Mouse (Mus musculus) hindbrain, embryonic 12.5 days (tissue): ENCODE data around the gene Rsph9. TPM values are rescaled to one million over a fixed set of nuclear protein-coding genes. Genes with fewer than 3 reads are reported as not detected.
A peak's percentile ranks its signal among the peaks of the same experiment; 100 is the strongest.

Experiments
- ATAC-seq: fragments of 200-750 bp; cut with Nextera tagmentation; 2 replicates; pipeline ENCODE4 v1.8.0; 2017; ENCODE audit warnings: moderate TSS enrichment; ENCODE audit not compliant: low FRiP score
- H3K27ac ChIP-seq: fragments of 300-500 bp; sonication (generic); 2 replicates; pipeline ENCODE4 v1.5.1; 2016; ENCODE audit warnings: mild to moderate bottlenecking
- H3K27me3 ChIP-seq: fragments of 300-500 bp; sonication (generic); 2 replicates; pipeline ENCODE4 v1.6.1; 2016; ENCODE audit warnings: mild to moderate bottlenecking
- H3K36me3 ChIP-seq: fragments of 300-500 bp; sonication (generic); 2 replicates; pipeline ENCODE4 v1.6.1; 2016; ENCODE audit warnings: mild to moderate bottlenecking
- H3K4me1 ChIP-seq: fragments of 300-500 bp; sonication (generic); 2 replicates; pipeline ENCODE4 v1.6.1; 2016
- H3K4me2 ChIP-seq: fragments of 300-500 bp; sonication (generic); replicated peaks from 2 replicates; pipeline ENCODE4 v1.6.1; 2016; ENCODE audit warnings: mild to moderate bottlenecking
- H3K4me3 ChIP-seq: fragments of 300-500 bp; sonication (generic); 2 replicates; pipeline ENCODE4 v1.5.1; 2016; ENCODE audit warnings: mild to moderate bottlenecking
- H3K9ac ChIP-seq: fragments of 300-500 bp; sonication (generic); 2 replicates; pipeline ENCODE4 v1.6.1; 2016; ENCODE audit warnings: mild to moderate bottlenecking, moderate library complexity
- H3K9me3 ChIP-seq: fragments of 300-500 bp; sonication (generic); replicated peaks from 2 replicates; pipeline ENCODE4 v1.6.1; 2016; ENCODE audit warnings: mild to moderate bottlenecking
- WGBS: fragments of 180-500 bp; shearing (Covaris S2); methylation state at CpG from one replicate; pipeline ENCODE4 v1.1.7; 2016; 5-methylcytosine and 5-hydroxymethylcytosine counted together
- polyA plus RNA-seq: library from polyadenylated mRNA; unstranded; fragments of >200 nt; fragmentation: Nextera tagmentation; extraction: Ambion mirVana; gene quantifications from 2 replicates; pipeline ENCODE4 v1.2.1, GENCODE M21; 2016

The Rsph9 gene
- polyA plus RNA-seq, 1 experiment from 2014 or later, result 21.5 TPM

GRCm38 (mm10) chr17:46084091-46084501, 59.9 kb downstream of the Rsph9 start:
- Histone ChIP-seq H3K36me3 (no peaks in the 10 kb centered on the region), H3K4me3 (peak overlapping the region; percentile 11; the same call in 1 of the 2 replicates), H3K4me2 (peak overlapping the region; percentile 41), H3K9me3 (no peaks in the 10 kb centered on the region), H3K27ac (peak overlapping the region; percentile 73), H3K27me3 (no peaks in the 10 kb centered on the region), H3K9ac (0 out of 2 replicates have a peak overlapping the region, but pooled peaks have one; percentile 4), H3K4me1 (peaks cover 40% of the 10 kb centered on the region)
- 16% methylated on average over 10 of the region's 10 CpGs for WGBS
- ATAC-seq, result peak; percentile 80

- ATAC-seq, result no peak
- H3K4me3 ChIP-seq, result no peak overlapping the region
- no peak overlapping the region for H3K4me2 ChIP-seq
- no peaks in the 10 kb centered on the region for H3K27me3 ChIP-seq
- H3K9ac ChIP-seq, result no peak overlapping the region
- H3K27ac ChIP-seq, result peak overlapping the region; percentile 73; the same call in 1 of the 2 replicates
- 0 out of 2 replicates have a peak, but pooled peaks cover 3% of the 10 kb centered on the region for H3K9me3 ChIP-seq
- WGBS, result 85% methylated on average over 3 of the region's 3 CpGs
- peaks cover 40% of the 10 kb centered on the region for H3K4me1 ChIP-seq
- no peaks in the 10 kb centered on the region for H3K36me3 ChIP-seq
These were observed 60.6 kb downstream of the Rsph9 start for GRCm38 (mm10) chr17:46083381-46083780.

GRCm38 (mm10) chr17:46081657-46082056, 62.4 kb downstream of the Rsph9 start:
- 0 out of 2 replicates have a peak, but pooled peaks cover 3% of the 10 kb centered on the region for H3K9me3 ChIP-seq
- H3K27ac ChIP-seq, result no peak overlapping the region
- H3K36me3 ChIP-seq, result no peaks in the 10 kb centered on the region
- no peak overlapping the region for H3K4me3 ChIP-seq
- no peak overlapping the region for H3K9ac ChIP-seq
- no peak overlapping the region for H3K4me2 ChIP-seq
- no peak for ATAC-seq
- peaks cover 39% of the 10 kb centered on the region for H3K4me1 ChIP-seq
- WGBS, result 73% methylated on average over 6 of the region's 7 CpGs
- no peaks in the 10 kb centered on the region for H3K27me3 ChIP-seq

GRCm38 (mm10) chr17:46081042-46081441, 63.0 kb downstream of the Rsph9 start:
- peaks cover 34% of the 10 kb centered on the region for H3K4me1 ChIP-seq
- no peaks in the 10 kb centered on the region for H3K27me3 ChIP-seq
- H3K9ac ChIP-seq, result no peak overlapping the region
- no peak overlapping the region for H3K4me2 ChIP-seq
- H3K36me3 ChIP-seq, result no peaks in the 10 kb centered on the region
- 65% methylated on average over 5 of the region's 5 CpGs for WGBS
- H3K9me3 ChIP-seq, result 0 out of 2 replicates have a peak, but pooled peaks cover 3% of the 10 kb centered on the region
- ATAC-seq, result no peak
- no peak overlapping the region for H3K4me3 ChIP-seq
- H3K27ac ChIP-seq, result no peak overlapping the region

- Histone ChIP-seq H3K36me3 (no peaks in the 10 kb centered on the region), H3K4me2 (no peak overlapping the region), H3K27me3 (no peaks in the 10 kb centered on the region), H3K9me3 (0 out of 2 replicates have a peak, but pooled peaks cover 3% of the 10 kb centered on the region), H3K4me3 (no peak overlapping the region), H3K27ac (no peak overlapping the region), H3K9ac (no peak overlapping the region), H3K4me1 (peaks cover 34% of the 10 kb centered on the region)
- ATAC-seq, result no peak
- whole genome bisulfite sequencing, result 36% methylated on average over 7 of the region's 7 CpGs
These were observed 63.6 kb downstream of the Rsph9 start for GRCm38 (mm10) chr17:46080388-46080787.

GRCm38 (mm10) chr17:46079037-46079436, 65.0 kb downstream of the Rsph9 start:
- Histone ChIP-seq H3K4me1 (peaks cover 22% of the 10 kb centered on the region), H3K4me2 (no peak overlapping the region), H3K4me3 (no peak overlapping the region), H3K36me3 (no peaks in the 10 kb centered on the region), H3K27ac (no peak overlapping the region), H3K9me3 (0 out of 2 replicates have a peak, but pooled peaks cover 3% of the 10 kb centered on the region), H3K9ac (no peak overlapping the region), H3K27me3 (no peaks in the 10 kb centered on the region)
- no peak for ATAC-seq
- 65% methylated on average over 2 of the region's 2 CpGs for WGBS

GRCm38 (mm10) chr17:46077921-46078534, 66.0 kb downstream of the Rsph9 start:
- H3K9me3 ChIP-seq, result 0 out of 2 replicates have a peak, but pooled peaks cover 3% of the 10 kb centered on the region
- H3K4me1 ChIP-seq, result peaks cover 18% of the 10 kb centered on the region
- H3K4me3 ChIP-seq, result no peak overlapping the region
- no peak overlapping the region for H3K27ac ChIP-seq
- no peaks in the 10 kb centered on the region for H3K36me3 ChIP-seq
- H3K27me3 ChIP-seq, result no peaks in the 10 kb centered on the region
- no peak overlapping the region for H3K9ac ChIP-seq
- no peak overlapping the region for H3K4me2 ChIP-seq
- ATAC-seq, result no peak
- 93% methylated on average over 12 of the region's 12 CpGs for WGBS

GRCm38 (mm10) chr17:46076260-46076551, 67.8 kb downstream of the Rsph9 start:
- Histone ChIP-seq H3K9ac (no peak overlapping the region), H3K4me1 (peaks cover 11% of the 10 kb centered on the region), H3K27me3 (no peaks in the 10 kb centered on the region), H3K4me3 (no peak overlapping the region), H3K27ac (no peak overlapping the region), H3K9me3 (0 out of 2 replicates have a peak, but pooled peaks cover 3% of the 10 kb centered on the region), H3K4me2 (no peak overlapping the region), H3K36me3 (no peaks in the 10 kb centered on the region)
- no peak for ATAC-seq
- WGBS, result no CpG with 5 or more reads among the region's 1 CpGs

GRCm38 (mm10) chr17:46075551-46076259, 68.3 kb downstream of the Rsph9 start:
- H3K27me3 ChIP-seq, result no peaks in the 10 kb centered on the region
- H3K27ac ChIP-seq, result no peak overlapping the region
- 81% methylated on average over 5 of the region's 5 CpGs for WGBS
- no peak overlapping the region for H3K4me3 ChIP-seq
- H3K4me2 ChIP-seq, result no peak overlapping the region
- H3K9me3 ChIP-seq, result 0 out of 2 replicates have a peak, but pooled peaks cover 3% of the 10 kb centered on the region
- H3K9ac ChIP-seq, result no peak overlapping the region
- no peaks in the 10 kb centered on the region for H3K36me3 ChIP-seq
- peaks cover 7% of the 10 kb centered on the region; the same call in 1 of the 2 replicates for H3K4me1 ChIP-seq
- ATAC-seq, result no peak

GRCm38 (mm10) chr17:46075116-46075485, 68.9 kb downstream of the Rsph9 start:
- H3K4me2 ChIP-seq, result no peak overlapping the region

GRCm38 (mm10) chr17:46074398-46075115, 69.5 kb downstream of the Rsph9 start:
- no peak overlapping the region for H3K27ac ChIP-seq
- WGBS, result 71% methylated on average over 7 of the region's 7 CpGs
- H3K9me3 ChIP-seq, result 0 out of 2 replicates have a peak, but pooled peaks cover 3% of the 10 kb centered on the region
- no peak overlapping the region for H3K9ac ChIP-seq
- H3K4me3 ChIP-seq, result no peak overlapping the region
- ATAC-seq, result no peak
- no peaks in the 10 kb centered on the region for H3K36me3 ChIP-seq
- H3K4me1 ChIP-seq, result 0 out of 2 replicates have a peak, but pooled peaks cover 4% of the 10 kb centered on the region
- H3K27me3 ChIP-seq, result no peaks in the 10 kb centered on the region
- H3K4me2 ChIP-seq, result peak overlapping the region; percentile 29; the same call in 1 of the 2 replicates

More at GRCm38 (mm10) chr17:46075116-46075485, 68.9 kb downstream of the Rsph9 start:
- ATAC-seq, result no peak
- no peak overlapping the region for H3K4me3 ChIP-seq
- H3K27ac ChIP-seq, result no peak overlapping the region
- H3K27me3 ChIP-seq, result no peaks in the 10 kb centered on the region
- 0 out of 2 replicates have a peak, but pooled peaks cover 4% of the 10 kb centered on the region for H3K4me1 ChIP-seq
- H3K9ac ChIP-seq, result no peak overlapping the region
- 44% methylated on average over 3 of the region's 3 CpGs for WGBS
- 0 out of 2 replicates have a peak, but pooled peaks cover 3% of the 10 kb centered on the region for H3K9me3 ChIP-seq
- no peaks in the 10 kb centered on the region for H3K36me3 ChIP-seq

GRCm38 (mm10) chr17:46073730-46074301, 70.2 kb downstream of the Rsph9 start:
- peak overlapping the region; percentile 29; the same call in 1 of the 2 replicates for H3K4me2 ChIP-seq

More at GRCm38 (mm10) chr17:46073730-46074301, 70.2 kb downstream of the Rsph9 start:
- peak; percentile 26; the same call in 1 of the 2 replicates for ATAC-seq
- Histone ChIP-seq H3K9ac (no peak overlapping the region), H3K27me3 (no peaks in the 10 kb centered on the region), H3K4me1 (0 out of 2 replicates have a peak, but pooled peaks cover 4% of the 10 kb centered on the region), H3K36me3 (no peaks in the 10 kb centered on the region), H3K9me3 (0 out of 2 replicates have a peak, but pooled peaks cover under 1% of the 10 kb centered on the region), H3K4me3 (no peak overlapping the region), H3K27ac (no peak overlapping the region)
- WGBS, result 67% methylated on average over 23 of the region's 23 CpGs
